Mouse (Mus musculus) megakaryocyte-erythroid progenitor cell, adult 5-6 weeks (primary cell): ENCODE measurements around the gene Camta1. TPM values are rescaled to one million over a fixed set of nuclear protein-coding genes. Genes with fewer than 3 reads are reported as not detected.
A peak's percentile ranks its signal among the peaks of the same experiment; 100 is the strongest.

ENCODE experiments used
- ATAC-seq: replicated peaks from 2 replicates; pipeline ENCODE4 v1.8.0; 2016; ENCODE audit warnings: mild to moderate bottlenecking, inconsistent platforms; ENCODE audit not compliant: severe bottlenecking, poor library complexity, low FRiP score, low TSS enrichment
- total RNA-seq, 2 experiments: library from RNA; stranded (forward) in 1 of 2; stranded (reverse) in 1 of 2; fragments of 200-1000, 215-1000 nt in 1 of 2; fragments of >200 nt in 1 of 2; fragmentation: Nextera tagmentation in 1 of 2; gene quantifications; 2 replicates each; pipeline ENCODE4 v1.2.3; 2014 to 2017

The Camta1 gene
- total RNA-seq, 2 experiments from 2014 or later = 52.1 to 68.4 TPM

GRCm38 (mm10) chr4:151160932-151161331 lies 700.7 kb downstream of the Camta1 start:
- ATAC-seq = no peak

GRCm38 (mm10) chr4:151160476-151160875 lies 701.2 kb downstream of the Camta1 start:
- ATAC-seq = no peak

- no peak for ATAC-seq
Observed at GRCm38 (mm10) chr4:151158250-151158649, 703.4 kb downstream of the Camta1 start.

DNA sequence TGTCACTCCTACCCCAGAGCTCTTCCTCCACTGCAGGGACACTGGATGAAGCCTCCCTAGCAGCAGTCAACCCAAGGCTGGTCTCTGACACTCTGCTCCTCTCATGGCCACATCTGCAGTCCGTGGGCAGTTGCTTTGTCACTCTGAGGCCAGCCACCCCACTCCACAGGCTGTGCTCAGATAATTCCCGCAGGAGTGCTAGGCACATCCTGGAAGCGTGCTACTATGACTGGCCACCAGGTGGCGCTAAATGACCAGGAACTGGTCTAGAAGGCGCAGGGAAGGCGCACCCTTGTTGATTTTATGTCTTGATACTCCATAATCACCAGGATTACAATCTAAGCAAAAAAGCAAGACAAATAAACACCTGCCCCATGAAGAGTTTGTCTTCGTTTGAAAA lies 704.8 kb downstream of the Camta1 start:
- peak; percentile 64 for ATAC-seq

DNA sequence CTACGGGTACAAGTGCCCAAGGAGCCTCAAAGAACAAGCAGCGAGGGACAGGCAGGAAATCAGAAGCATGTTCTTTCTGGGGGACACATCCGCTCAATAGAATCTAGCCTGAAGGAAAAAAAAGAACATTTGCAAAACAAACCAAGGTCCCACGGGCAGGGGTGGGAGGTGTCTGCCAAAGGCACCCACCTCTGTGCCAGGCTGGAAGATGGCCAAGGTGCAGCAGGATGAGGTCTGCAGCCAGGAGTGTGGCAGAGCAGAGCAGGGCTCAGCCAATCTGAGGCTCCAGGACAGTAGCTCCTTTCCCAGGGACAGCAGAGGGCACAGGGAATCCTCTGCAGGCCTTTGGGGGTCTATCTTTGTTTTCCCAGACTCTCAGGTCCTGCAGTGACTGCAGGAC lies 706.1 kb downstream of the Camta1 start:
- ATAC-seq = no peak

DNA sequence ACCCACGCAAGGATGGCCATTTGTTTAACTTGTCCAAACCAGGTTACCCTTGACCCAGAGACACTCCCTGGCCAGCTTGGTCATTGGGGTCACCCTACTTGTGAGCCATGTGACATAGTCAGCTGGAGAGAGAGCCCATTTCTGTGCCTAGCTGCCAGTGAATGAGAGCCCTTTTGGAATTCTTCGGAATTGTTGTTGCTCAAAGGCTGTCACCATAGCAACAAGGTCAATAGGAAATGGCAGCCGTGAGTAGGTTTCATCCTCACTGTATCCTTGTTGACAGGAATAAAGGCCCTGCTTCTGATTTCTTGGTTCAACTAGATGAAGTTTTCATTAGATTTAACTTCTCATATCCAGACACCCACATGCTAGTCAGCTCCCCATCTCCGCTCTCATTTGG lies 707.4 kb downstream of the Camta1 start:
- no peak for ATAC-seq

GRCm38 (mm10) chr4:151152010-151152409 lies 709.7 kb downstream of the Camta1 start:
- ATAC-seq = no peak

DNA sequence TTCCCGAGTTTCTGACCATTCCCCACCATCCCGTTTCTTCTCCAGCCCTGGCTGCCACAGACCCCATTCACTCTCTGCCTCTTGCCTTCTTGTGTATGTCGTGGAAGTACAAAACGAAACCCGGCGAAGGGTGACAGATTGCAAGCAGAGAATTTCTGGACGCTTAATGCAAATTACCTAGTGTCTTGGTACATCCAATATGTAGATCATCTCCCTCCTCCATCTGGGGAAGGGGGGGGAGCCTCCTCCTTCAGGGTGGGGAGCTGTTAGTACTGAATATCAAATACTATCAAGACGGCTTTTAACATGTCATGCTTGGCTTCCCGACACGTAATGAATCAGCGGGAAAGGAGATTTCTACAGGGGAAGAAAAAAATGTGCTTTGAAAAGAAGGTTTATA lies 710.8 kb downstream of the Camta1 start:
- ATAC-seq = no peak

DNA sequence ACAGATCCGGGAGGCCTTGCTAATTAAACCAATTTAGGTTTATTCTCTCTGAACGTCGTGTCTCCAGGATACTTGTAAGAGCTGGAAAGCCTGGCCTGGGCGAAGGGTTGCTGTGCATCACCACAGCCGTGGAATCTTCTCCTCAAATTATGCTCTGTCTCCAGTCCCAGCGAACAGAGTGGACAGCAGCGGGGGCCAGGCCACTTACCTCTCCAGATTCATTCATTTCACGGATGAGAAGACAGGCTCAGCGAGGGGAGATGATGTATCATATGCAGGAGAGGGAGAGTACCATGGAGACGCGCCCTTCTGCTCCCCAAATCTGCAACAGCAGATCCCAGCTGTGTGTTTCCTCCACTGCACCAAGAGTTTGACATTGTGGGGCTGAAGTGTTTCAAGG lies 711.6 kb downstream of the Camta1 start:
- no peak for ATAC-seq

DNA sequence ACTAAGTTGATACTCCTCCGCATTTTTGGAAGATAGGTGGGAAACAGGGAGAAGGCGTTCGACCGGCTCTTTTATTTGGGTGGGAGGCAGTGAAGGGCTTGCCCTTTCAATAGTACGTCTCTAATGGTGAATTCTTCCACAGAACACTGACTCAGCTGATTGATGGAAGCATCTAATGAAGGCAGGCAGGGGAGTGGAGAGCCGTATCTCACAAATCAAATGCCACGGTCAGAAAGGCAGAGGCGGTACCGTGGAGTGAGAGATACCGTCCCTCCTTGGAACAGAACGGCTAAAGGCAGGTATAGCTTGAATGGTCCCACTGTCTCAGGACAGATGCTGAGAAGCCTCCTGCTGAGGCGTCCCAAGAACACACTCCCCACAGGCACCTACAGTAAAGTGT lies 714.1 kb downstream of the Camta1 start:
- ATAC-seq = no peak

DNA sequence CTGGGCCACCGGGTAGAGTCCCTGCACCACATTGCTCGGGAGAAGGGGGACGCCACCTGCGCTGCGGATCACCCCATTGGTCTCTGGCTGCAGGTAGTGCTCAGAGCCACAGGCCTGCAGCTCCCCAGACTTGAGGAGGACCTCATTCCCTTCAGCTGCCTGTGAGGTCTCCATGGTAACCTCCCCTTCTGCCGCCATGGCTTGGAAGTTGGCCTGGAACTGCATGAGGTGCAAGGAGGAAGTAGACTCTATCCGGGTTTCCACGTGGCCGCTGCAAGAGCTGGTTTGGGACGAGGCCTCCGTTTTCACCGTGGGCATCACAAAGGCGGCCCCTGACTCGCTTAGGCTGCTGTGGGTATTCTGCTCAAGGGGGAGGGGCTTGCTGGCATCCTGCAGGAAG lies 717.6 kb downstream of the Camta1 start:
- no peak for ATAC-seq

- peak; percentile 71 for ATAC-seq
Observed at GRCm38 (mm10) chr4:151141196-151141880, 720.3 kb downstream of the Camta1 start.

- no peak for ATAC-seq
Observed at GRCm38 (mm10) chr4:151140368-151140982, 721.2 kb downstream of the Camta1 start.

GRCm38 (mm10) chr4:151139053-151139840 lies 722.4 kb downstream of the Camta1 start:
- ATAC-seq = peak; percentile 83

GRCm38 (mm10) chr4:151138586-151138985 lies 723.1 kb downstream of the Camta1 start:
- ATAC-seq = no peak

GRCm38 (mm10) chr4:151138135-151138534 lies 723.5 kb downstream of the Camta1 start:
- ATAC-seq = no peak

DNA sequence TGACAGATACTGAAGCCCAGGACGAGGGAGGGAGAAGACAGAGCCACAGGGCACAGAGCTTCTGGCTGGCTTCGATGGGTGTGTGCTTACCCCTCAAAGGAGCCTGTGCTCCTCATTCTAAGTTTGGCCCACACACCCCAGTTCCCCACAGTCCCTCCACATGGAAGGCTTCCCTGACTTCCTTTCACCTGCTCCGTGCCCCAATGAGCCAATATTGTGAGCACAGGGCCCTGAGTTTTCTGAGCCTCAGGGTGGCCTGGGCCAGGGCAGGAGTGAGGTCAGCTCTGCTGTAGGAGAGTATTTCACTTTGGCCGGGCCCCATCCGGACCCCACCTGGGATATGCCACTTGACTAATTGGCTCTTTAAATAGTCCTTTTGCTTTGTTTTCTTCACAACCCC lies 724.0 kb downstream of the Camta1 start:
- ATAC-seq = no peak

- no peak for ATAC-seq
Observed at GRCm38 (mm10) chr4:151135491-151135890, 726.2 kb downstream of the Camta1 start.

DNA sequence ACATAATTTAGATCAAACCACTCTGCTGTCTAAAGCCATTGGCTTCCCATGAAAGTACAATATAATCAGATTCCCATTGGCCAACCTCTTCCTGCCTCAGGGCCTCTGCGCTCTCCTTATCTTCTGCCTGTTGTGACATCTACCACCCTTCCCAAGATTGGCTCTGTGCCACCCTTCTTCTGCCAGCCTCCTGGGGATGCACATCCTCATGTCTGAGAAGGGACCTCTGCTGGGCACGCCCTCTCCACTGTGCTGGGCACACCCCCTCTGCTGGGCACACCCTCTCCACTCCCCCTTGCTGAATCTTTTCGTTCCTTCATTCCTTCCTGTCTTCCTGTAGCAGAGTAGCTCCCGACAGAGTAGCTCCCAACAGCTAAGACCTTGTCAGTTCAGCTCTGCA lies 727.9 kb downstream of the Camta1 start:
- ATAC-seq = peak; percentile 41; the same call in 1 of the 2 replicates

DNA sequence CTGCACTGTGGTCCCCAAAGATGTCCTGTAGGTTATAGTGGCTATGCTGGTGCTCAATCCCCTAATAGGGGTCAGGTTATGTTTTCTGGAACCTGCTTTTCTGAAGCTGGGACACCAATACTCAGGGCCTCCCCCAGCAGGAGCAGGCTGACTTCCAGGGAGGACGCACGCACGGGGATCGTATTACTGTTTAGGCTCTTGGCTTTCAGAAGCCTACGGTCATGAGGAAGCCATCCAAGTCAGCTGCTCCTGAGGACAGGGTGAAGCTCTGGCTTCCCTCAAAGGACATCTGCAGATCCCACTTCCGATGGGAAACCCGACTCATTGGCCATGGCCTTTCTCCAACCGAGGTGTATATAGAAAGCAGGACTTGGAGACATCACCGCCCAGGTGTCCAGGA lies 729.2 kb downstream of the Camta1 start:
- ATAC-seq = no peak
